In the genomic region with DNA sequence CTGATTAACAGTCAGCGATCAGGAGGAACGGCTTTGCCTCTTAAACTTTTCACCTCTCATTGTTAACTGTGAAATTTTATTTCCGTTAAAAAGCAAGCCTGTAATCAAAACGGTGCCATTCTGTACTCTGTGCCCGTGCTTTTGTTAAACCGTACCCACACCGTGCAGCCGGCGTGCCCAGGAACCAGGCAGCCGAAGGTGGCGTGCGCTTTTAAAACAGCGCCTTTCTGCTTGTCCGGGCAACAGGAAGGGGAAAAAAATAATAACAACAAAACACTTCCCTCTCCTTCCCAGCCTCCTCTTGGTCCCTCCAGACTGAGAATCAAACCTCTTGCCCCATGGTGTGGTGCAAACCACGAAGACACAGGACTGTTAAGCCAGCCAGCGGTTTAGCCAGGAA, we compare ENCODE assay signal across 9 mouse cellular contexts.
DNase-seq lines count a peak whose midpoint lies in the region; ATAC-seq and TF ChIP-seq lines count a peak whose summit lies in the region.
"Had no signal": no experiment of that assay in that cellular context is flagged by ENCODE, and none has a peak within 500 bp of the region (broad histone marks: within the 10 kb centered on the region; RNA-seq: fewer than 3 reads in every experiment).

No protein-coding gene starts in this region.

- H3K4me1 ChIP-seq in heart, adult 2 months (ENCODE audit: control insufficient read depth, insufficient read depth, low read length), result peaks cover 3% of the 10 kb centered on the region; the same call in 1 of the 2 replicates
- peaks cover 8% of the 10 kb centered on the region for H3K4me1 ChIP-seq in heart, embryonic 15.5 days (replicated peaks)
- peaks cover 7% of the 10 kb centered on the region; the same call in 1 of the 2 replicates for H3K4me1 ChIP-seq in limb, embryonic 13.5 days

- no peak for TF ChIP-seq CTCF in heart, adult 2 months (IDR thresholded peaks at IDR 0.05)

- peak; percentile 37 for ATAC-seq in common myeloid progenitor, adult 5-6 weeks (replicated peaks; ENCODE audit: low read depth, poor library complexity, severe bottlenecking)
- ATAC-seq in heart, embryonic 15.5 days (replicated peaks; ENCODE audit: insufficient number of reproducible peaks, insufficient read depth, low FRiP score, low read depth), result no peak
- ATAC-seq in limb, embryonic 13.5 days (ENCODE audit: low FRiP score, low read depth), result no peak
- ATAC-seq in activated CD4-positive, CD25-positive, alpha-beta regulatory T cell, adult 4 months, result no peak

- H3K9ac ChIP-seq in heart, adult 2 months (ENCODE audit: low read depth, low read length), result peak overlapping the region; percentile 35; the same call in 1 of the 2 replicates
- H3K9ac ChIP-seq in heart, embryonic 15.5 days, result no peak overlapping the region
- no peak overlapping the region for H3K9ac ChIP-seq in limb, embryonic 13.5 days

- no peaks in the 10 kb centered on the region for H3K36me3 ChIP-seq in heart, adult 2 months (ENCODE audit: control insufficient read depth, insufficient read depth, low read length)
- no peaks in the 10 kb centered on the region for H3K36me3 ChIP-seq in heart, embryonic 15.5 days
- H3K36me3 ChIP-seq in limb, embryonic 13.5 days, result no peaks in the 10 kb centered on the region

- TF ChIP-seq POLR2A in heart, adult 2 months (IDR thresholded peaks at IDR 0.05; ENCODE audit: insufficient read depth, low read depth, low read length), result no peak

- no peak for DNase-seq in heart, adult 2 months
- DNase-seq in heart, adult 11 months, result no peak
- no peak for DNase-seq in yolk sac, embryonic 10.5 days (ENCODE audit: low spot score)
- no peak for DNase-seq in cerebellum, postnatal 36 days
- DNase-seq: cerebellum, adult 11 months had no signal

- no peak for TF ChIP-seq EP300 in heart, adult 2 months (IDR thresholded peaks at IDR 0.05; ENCODE audit: insufficient read depth, low read depth, low read length)

- no peak overlapping the region for H3K27ac ChIP-seq in heart, adult 2 months
- no peak overlapping the region for H3K27ac ChIP-seq in heart, embryonic 15.5 days
- H3K27ac ChIP-seq in limb, embryonic 13.5 days, result no peak overlapping the region

- intact Hi-C loops in heart, adult 2 months (cut with DNase I), result no loop called here

- 3% methylated on average over 16 of the region's 16 CpGs for WGBS in heart, adult 2 months
- WGBS in heart, embryonic 15.5 days, result 1% methylated on average over 16 of the region's 16 CpGs
- WGBS in limb, embryonic 13.5 days, result 1% methylated on average over 16 of the region's 16 CpGs

- H3K27me3 ChIP-seq in heart, adult 2 months (ENCODE audit: control insufficient read depth, insufficient read depth, low read length), result peaks cover 10% of the 10 kb centered on the region
- peaks cover 76% of the 10 kb centered on the region for H3K27me3 ChIP-seq in heart, embryonic 15.5 days
- peaks cover 85% of the 10 kb centered on the region for H3K27me3 ChIP-seq in limb, embryonic 13.5 days

- H3K4me3 ChIP-seq in heart, adult 2 months, result peak overlapping the region; percentile 36
- peak overlapping the region; percentile 31 for H3K4me3 ChIP-seq in heart, embryonic 15.5 days
- peak overlapping the region; percentile 19; the same call in 1 of the 2 replicates for H3K4me3 ChIP-seq in limb, embryonic 13.5 days

- H3K9me3 ChIP-seq in heart, embryonic 15.5 days (replicated peaks), result no peaks in the 10 kb centered on the region
- H3K9me3 ChIP-seq in limb, embryonic 13.5 days, result no peaks in the 10 kb centered on the region

- no peaks in the 10 kb centered on the region for H3K79me2 ChIP-seq in heart, adult 2 months (replicated peaks; ENCODE audit: control insufficient read depth, insufficient read depth, low read length)

- peak overlapping the region; percentile 49 for H3K4me2 ChIP-seq in heart, embryonic 15.5 days
- peak overlapping the region; percentile 52 for H3K4me2 ChIP-seq in limb, embryonic 13.5 days (replicated peaks)
